Mouse (Mus musculus) kidney, postnatal 0 days (tissue): Measurements from ENCODE around the gene Ift27. TPM values are rescaled to one million over a fixed set of nuclear protein-coding genes. Genes with fewer than 3 reads are reported as not detected.

Experiments
- ATAC-seq: fragments of 200-750 bp; cut with Nextera tagmentation; replicated peaks from 2 replicates; pipeline ENCODE4 v1.8.0; 2017; ENCODE audit warnings: low read depth, moderate number of reproducible peaks, moderate TSS enrichment, moderate library complexity; ENCODE audit not compliant: low FRiP score
- DNase-seq: peaks from one replicate; pipeline ENCODE4 v3.0.0-alpha.2; 2016; ENCODE audit warnings: low spot score
- H3K27ac ChIP-seq: fragments of 300-500 bp; sonication (generic); 2 replicates; pipeline ENCODE4 v1.5.1; 2014; ENCODE audit warnings: mild to moderate bottlenecking
- H3K27me3 ChIP-seq: fragments of 300-500 bp; sonication (generic); 2 replicates; pipeline ENCODE4 v1.6.1; 2014; ENCODE audit warnings: low read length, mixed read lengths; ENCODE audit not compliant: insufficient read depth
- H3K36me3 ChIP-seq: fragments of 300-500 bp; sonication (generic); 2 replicates; pipeline ENCODE4 v1.6.1; 2014; ENCODE audit warnings: low read length, mixed read lengths; ENCODE audit not compliant: insufficient read depth
- H3K4me1 ChIP-seq: fragments of 300-500 bp; sonication (generic); replicated peaks from 2 replicates; pipeline ENCODE4 v1.6.1; 2014; ENCODE audit warnings: antibody characterized with exemption, low read length, mixed read lengths; ENCODE audit not compliant: insufficient read depth
- H3K4me2 ChIP-seq: fragments of 300-500 bp; sonication (generic); 2 replicates; pipeline ENCODE4 v1.6.1; 2014; ENCODE audit warnings: mild to moderate bottlenecking, low read length, moderate library complexity, mixed read lengths
- H3K4me3 ChIP-seq: fragments of 300-500 bp; sonication (generic); replicated peaks from 2 replicates; pipeline ENCODE4 v1.5.1; 2014; ENCODE audit warnings: low read depth, low read length
- H3K9ac ChIP-seq: fragments of 300-500 bp; sonication (generic); 2 replicates; pipeline ENCODE4 v1.6.1; 2014; ENCODE audit warnings: low read depth, low read length
- H3K9me3 ChIP-seq: fragments of 300-500 bp; sonication (generic); replicated peaks from 2 replicates; pipeline ENCODE4 v1.6.1; 2016; ENCODE audit warnings: low read length, inconsistent platforms, mixed read lengths
- CTCF ChIP-seq: IDR thresholded peaks from 2 replicates; pipeline ENCODE4 v1.5.1; 2016; ENCODE audit warnings: antibody characterized with exemption, low read depth, mild to moderate bottlenecking, moderate library complexity
- WGBS: fragments of 180-500 bp; shearing (Covaris S2); extraction: QIAGEN DNeasy Blood & Tissue Kit; methylation state at CpG from one replicate; pipeline ENCODE4 v1.1.7; 2014; 5-methylcytosine and 5-hydroxymethylcytosine counted together
- polyA plus RNA-seq: library from polyadenylated mRNA; unstranded; fragments of >200 nt; fragmentation: Nextera tagmentation; extraction: Ambion mirVana; gene quantifications from 2 replicates; pipeline ENCODE4 v1.2.1, GENCODE M21; 2015

Ift27 gene
- polyA plus RNA-seq, 1 experiment from 2014 or later: 74.7 TPM

GRCm38 (mm10) chr15:78185609-78186008, 11.7 kb upstream of the Ift27 start:
- Histone ChIP-seq H3K36me3 (no peaks in the 10 kb centered on the region), H3K9me3 (no peaks in the 10 kb centered on the region), H3K27ac (no peak overlapping the region), H3K4me3 (no peak overlapping the region), H3K27me3 (no peaks in the 10 kb centered on the region), H3K9ac (no peak overlapping the region), H3K4me2 (no peak overlapping the region), H3K4me1 (no peaks in the 10 kb centered on the region)
- 90% methylated on average over 4 of the region's 4 CpGs for WGBS
- ATAC-seq: no peak
- no peak for DNase-seq
- TF ChIP-seq CTCF: no peak

GRCm38 (mm10) chr15:78184855-78185254, 10.9 kb upstream of the Ift27 start:
- ATAC-seq: peak; percentile 66; the same call in 1 of the 2 replicates

GRCm38 (mm10) chr15:78181701-78182405, 7.9 kb upstream of the Ift27 start:
- DNase-seq (no peak), ATAC-seq (no peak)
- no peaks in the 10 kb centered on the region for H3K9me3 ChIP-seq
- no peak overlapping the region for H3K27ac ChIP-seq
- no peak overlapping the region for H3K4me2 ChIP-seq
- H3K4me3 ChIP-seq: no peak overlapping the region
- no peak overlapping the region for H3K9ac ChIP-seq
- no peaks in the 10 kb centered on the region for H3K4me1 ChIP-seq
- WGBS: 48% methylated on average over 8 of the region's 8 CpGs
- TF ChIP-seq CTCF: no peak
- H3K27me3 ChIP-seq: no peaks in the 10 kb centered on the region
- H3K36me3 ChIP-seq: no peaks in the 10 kb centered on the region

More at GRCm38 (mm10) chr15:78184855-78185254, 10.9 kb upstream of the Ift27 start:
- H3K4me2 ChIP-seq: no peak overlapping the region
- 3% methylated on average over 10 of the region's 10 CpGs for WGBS
- DNase-seq: peak; percentile 85
- H3K4me3 ChIP-seq: no peak overlapping the region
- TF ChIP-seq CTCF: peak; percentile 64
- no peaks in the 10 kb centered on the region for H3K9me3 ChIP-seq
- H3K36me3 ChIP-seq: no peaks in the 10 kb centered on the region
- no peak overlapping the region for H3K9ac ChIP-seq
- no peak overlapping the region for H3K27ac ChIP-seq
- no peaks in the 10 kb centered on the region for H3K27me3 ChIP-seq
- H3K4me1 ChIP-seq: no peaks in the 10 kb centered on the region

- ATAC-seq: no peak
- no peaks in the 10 kb centered on the region for H3K27me3 ChIP-seq
- no peak overlapping the region for H3K27ac ChIP-seq
- no peaks in the 10 kb centered on the region for H3K9me3 ChIP-seq
- no peaks in the 10 kb centered on the region for H3K4me1 ChIP-seq
- no peak for TF ChIP-seq CTCF
- WGBS: 68% methylated on average over 3 of the region's 3 CpGs
- no peak overlapping the region for H3K9ac ChIP-seq
- no peak overlapping the region for H3K4me2 ChIP-seq
- no peak for DNase-seq
- H3K4me3 ChIP-seq: no peak overlapping the region
- H3K36me3 ChIP-seq: no peaks in the 10 kb centered on the region
Observed at GRCm38 (mm10) chr15:78179775-78180174, 5.9 kb upstream of the Ift27 start.

GRCm38 (mm10) chr15:78178397-78178796, 4.5 kb upstream of the Ift27 start:
- H3K4me1 ChIP-seq: 0 out of 2 replicates have a peak, but pooled peaks cover 2% of the 10 kb centered on the region
- H3K9ac ChIP-seq: no peak overlapping the region
- H3K9me3 ChIP-seq: no peaks in the 10 kb centered on the region
- WGBS: 3% methylated on average over 9 of the region's 9 CpGs
- peak; percentile 91 for TF ChIP-seq CTCF
- no peak overlapping the region for H3K4me3 ChIP-seq
- DNase-seq (peak; percentile 70), ATAC-seq (no peak)
- no peaks in the 10 kb centered on the region for H3K27me3 ChIP-seq
- H3K36me3 ChIP-seq: no peaks in the 10 kb centered on the region
- H3K27ac ChIP-seq: no peak overlapping the region
- no peak overlapping the region for H3K4me2 ChIP-seq

GRCm38 (mm10) chr15:78177257-78177656, 3.4 kb upstream of the Ift27 start:
- H3K4me3 ChIP-seq: no peak overlapping the region
- H3K27me3 ChIP-seq: no peaks in the 10 kb centered on the region
- no peaks in the 10 kb centered on the region for H3K9me3 ChIP-seq
- no peak for ATAC-seq
- H3K4me2 ChIP-seq: no peak overlapping the region
- no peaks in the 10 kb centered on the region for H3K36me3 ChIP-seq
- H3K27ac ChIP-seq: no peak overlapping the region
- H3K4me1 ChIP-seq: 0 out of 2 replicates have a peak, but pooled peaks cover 7% of the 10 kb centered on the region
- H3K9ac ChIP-seq: no peak overlapping the region
- TF ChIP-seq CTCF: no peak
- 55% methylated on average over 10 of the region's 10 CpGs for WGBS
- no peak for DNase-seq
